Mouse (Mus musculus): ENCODE results near the gene Drd5. TPM values are rescaled to one million over a fixed set of nuclear protein-coding genes. Genes with fewer than 3 reads are reported as not detected.

The Drd5 gene
- total and polyA plus RNA-seq, 3 experiments = not detected

- TF ChIP-seq JUND (IDR thresholded peaks at IDR 0.05; ENCODE audit: low read depth, low read length) (no peak), TCF12 (IDR thresholded peaks at IDR 0.05; ENCODE audit: low read depth, low read length) (no peak), CHD2 (IDR thresholded peaks at IDR 0.05; ENCODE audit: low read length) (no peak), MAX (IDR thresholded peaks at IDR 0.05; ENCODE audit: low read length) (peak; percentile 54), USF1 (IDR thresholded peaks at IDR 0.05; ENCODE audit: low read depth, low read length) (peak; percentile 95), MYC (IDR thresholded peaks at IDR 0.05; ENCODE audit: low read depth, low read length) (peak; percentile 40; the same call in 1 of the 2 replicates), KAT2A (conservative IDR thresholded peaks at IDR 0.05; ENCODE audit: low read depth, low read length) (no peak), HCFC1 (IDR thresholded peaks at IDR 0.05; ENCODE audit: low read depth, low read length) (no peak), RAD21 (IDR thresholded peaks at IDR 0.05; ENCODE audit: low read depth, low read length) (peak; percentile 64), ZKSCAN1 (IDR thresholded peaks at IDR 0.05; ENCODE audit: low read depth, low read length) (no peak), POLR2A (IDR thresholded peaks at IDR 0.05; ENCODE audit: control insufficient read depth in 1 of 2, insufficient read depth in 1 of 2, low read depth in 1 of 2, low read length in 2 of 2, poor library complexity in 1 of 2) (no peak), ETS1 (IDR thresholded peaks at IDR 0.05; ENCODE audit: low read depth, low read length) (no peak), MAZ (IDR thresholded peaks at IDR 0.05; ENCODE audit: low read depth, low read length) (no peak), CHD1 (IDR thresholded peaks at IDR 0.05; ENCODE audit: low read depth, low read length) (no peak), EP300 (IDR thresholded peaks at IDR 0.05; ENCODE audit: low read depth in 1 of 2, low read length in 2 of 2) (no peak)
Observed at GRCm38 (mm10) chr5:38308873-38309272, 10.3 kb upstream of the Drd5 start (continued).

DNA sequence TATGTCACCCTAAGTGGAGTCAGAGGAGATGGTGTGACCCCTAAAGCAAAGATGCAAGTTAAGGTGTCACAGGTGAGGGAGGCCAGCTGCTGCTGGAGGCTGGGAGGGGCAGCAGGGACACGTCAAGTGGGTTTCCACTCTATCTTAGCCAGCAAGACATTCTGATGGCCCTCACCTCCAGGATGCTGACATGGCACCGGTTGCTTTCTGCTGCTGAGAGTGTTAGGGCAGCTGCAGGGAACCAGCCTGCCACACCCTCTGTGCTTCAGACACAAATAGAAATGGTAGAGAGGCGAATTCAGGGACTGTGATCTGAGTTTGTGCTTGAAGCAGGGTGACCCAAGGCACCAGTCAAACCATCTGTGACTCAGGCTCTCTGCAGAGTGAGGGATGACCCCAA is 9.4 kb upstream of the Drd5 start:
- Histone ChIP-seq H3K36me3 (ENCODE audit: control insufficient read depth in 1 of 2, insufficient read depth in 2 of 2, low read length in 2 of 2) (no peaks in the 10 kb centered on the region), H3K4me3 (ENCODE audit: control insufficient read depth in 1 of 2, insufficient read depth in 1 of 2, low read depth in 2 of 2, low read length in 2 of 2) (no peak overlapping the region), H3K27ac (ENCODE audit: control insufficient read depth, low read depth, low read length) (no peak overlapping the region), H3K9me3 (replicated peaks; ENCODE audit: insufficient read depth, low read length) (no peaks in the 10 kb centered on the region), H3K4me1 (ENCODE audit: control insufficient read depth in 1 of 2, insufficient read depth in 2 of 2, low read length in 2 of 2) (no peaks in the 10 kb centered on the region; a peak in 1 of 4 replicates), H3K9ac (ENCODE audit: control insufficient read depth, low read depth, low read length, poor library complexity, severe bottlenecking) (no peak overlapping the region), H3K79me2 (ENCODE audit: control insufficient read depth, insufficient read depth, low read length, poor library complexity) (no peaks in the 10 kb centered on the region), H3K27me3 (ENCODE audit: control insufficient read depth in 1 of 2, insufficient read depth in 2 of 2, low read length in 2 of 2) (no peaks in the 10 kb centered on the region; a peak in 1 of 4 replicates)
- TF ChIP-seq GATA1 (IDR thresholded peaks at IDR 0.05; ENCODE audit: low read depth, low read length) (no peak), MAFK (IDR thresholded peaks at IDR 0.05; ENCODE audit: borderline replicate concordance, low read depth, low read length) (no peak), ZC3H11A (IDR thresholded peaks at IDR 0.05; ENCODE audit: low read depth, low read length) (no peak), EP300 (IDR thresholded peaks at IDR 0.05; ENCODE audit: low read depth in 1 of 2, low read length in 2 of 2) (no peak), JUND (IDR thresholded peaks at IDR 0.05; ENCODE audit: low read depth, low read length) (no peak), ZNF384 (IDR thresholded peaks at IDR 0.05; ENCODE audit: low read depth, low read length) (no peak), BHLHE40 (IDR thresholded peaks at IDR 0.05; ENCODE audit: borderline replicate concordance, low read depth, low read length) (no peak), E2F4 (IDR thresholded peaks at IDR 0.05; ENCODE audit: borderline replicate concordance, low read depth, low read length) (no peak), MYB (IDR thresholded peaks at IDR 0.05; ENCODE audit: low read depth, low read length) (no peak), CTCF (IDR thresholded peaks at IDR 0.05 in 2 of 3, conservative IDR thresholded peaks at IDR 0.05 in 1 of 3; ENCODE audit: control insufficient read depth in 1 of 3, insufficient read depth in 1 of 3, low read depth in 2 of 3, low read length in 3 of 3, poor library complexity in 1 of 3, severe bottlenecking in 1 of 3) (no peak), ZMIZ1 (IDR thresholded peaks at IDR 0.05; ENCODE audit: low read depth, low read length) (no peak), USF1 (IDR thresholded peaks at IDR 0.05; ENCODE audit: low read depth, low read length) (no peak)
- DNase-seq (ENCODE audit: low read depth, low spot score) = no peak
